Mouse (Mus musculus): ENCODE measurements around the gene Oxsr1. TPM values are rescaled to one million over a fixed set of nuclear protein-coding genes. Genes with fewer than 3 reads are reported as not detected.

Gene Oxsr1
- polyA plus RNA-seq, 1 experiment, result 13.5 TPM

DNA sequence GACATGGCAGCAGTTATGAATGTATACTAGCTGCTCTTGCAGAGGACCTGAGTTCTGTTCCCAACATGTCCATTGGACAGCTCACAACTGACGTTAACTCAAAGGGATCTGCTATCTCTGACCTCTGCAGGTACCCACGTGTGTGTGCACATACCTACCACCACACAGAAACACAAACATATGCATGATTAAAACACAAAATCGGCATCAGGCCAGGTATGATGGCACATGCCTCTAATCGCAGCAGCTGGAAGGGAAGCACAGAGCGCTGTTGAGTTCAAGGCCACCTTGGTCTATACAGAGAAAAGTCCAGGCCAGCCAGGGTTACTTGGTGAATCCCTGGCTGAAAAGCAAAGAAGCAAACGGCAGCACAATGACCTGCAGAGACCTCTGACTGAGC, 24.5 kb downstream of the Oxsr1 start:
- H3K4me3 ChIP-seq, result no peak overlapping the region
- TF ChIP-seq TCF12 (IDR thresholded peaks at IDR 0.05; ENCODE audit: insufficient read depth, poor library complexity, severe bottlenecking) (no peak), USF1 (IDR thresholded peaks at IDR 0.05; ENCODE audit: low read depth) (no peak), MYOD1 (IDR thresholded peaks at IDR 0.05; ENCODE audit: control insufficient read depth in 1 of 3, insufficient read length in 2 of 3, low read depth in 2 of 3) (no peak), POLR2AphosphoS2 (IDR thresholded peaks at IDR 0.05; ENCODE audit: insufficient read length, low read depth) (no peak), TCF3 (IDR thresholded peaks at IDR 0.05; ENCODE audit: insufficient read length, low read depth) (no peak), REST (IDR thresholded peaks at IDR 0.05; ENCODE audit: insufficient read depth, insufficient read length) (no peak), POLR2A (IDR thresholded peaks at IDR 0.05; ENCODE audit: insufficient read length, low read depth) (no peak), E2F4 (IDR thresholded peaks at IDR 0.05; ENCODE audit: insufficient read depth) (no peak), MYOG (IDR thresholded peaks at IDR 0.05; ENCODE audit: control insufficient read depth in 1 of 3, insufficient read depth in 1 of 3, insufficient read length in 2 of 3, low read depth in 2 of 3) (no peak), SRF (IDR thresholded peaks at IDR 0.05; ENCODE audit: control insufficient read depth, insufficient read length, low read depth) (no peak), CEBPB (IDR thresholded peaks at IDR 0.05; ENCODE audit: insufficient read depth, poor library complexity, severe bottlenecking) (no peak), MAX (IDR thresholded peaks at IDR 0.05; ENCODE audit: low read depth) (no peak)

DNA sequence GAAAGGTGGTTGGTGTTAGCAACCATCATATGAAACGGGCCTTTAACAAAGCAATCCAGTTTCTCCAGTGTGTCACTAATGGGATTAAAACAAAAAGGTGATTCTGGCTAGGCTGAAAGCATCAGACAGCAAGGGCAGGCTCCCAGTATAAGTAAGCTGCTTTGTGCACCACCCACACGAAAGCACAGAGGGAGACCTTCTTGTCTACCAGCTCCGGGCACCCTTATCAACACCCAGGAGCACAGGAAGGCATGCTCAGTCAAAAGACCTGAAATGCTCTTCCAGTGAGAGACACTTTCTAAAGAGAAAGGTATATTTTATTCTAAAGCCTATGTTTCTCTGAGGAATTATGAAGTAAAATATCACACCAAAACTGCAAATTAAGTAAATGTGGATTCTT, 31.4 kb downstream of the Oxsr1 start:
- TF ChIP-seq TCF12 (IDR thresholded peaks at IDR 0.05; ENCODE audit: insufficient read depth, poor library complexity, severe bottlenecking), result no peak
- TF ChIP-seq REST (IDR thresholded peaks at IDR 0.05; ENCODE audit: insufficient read depth, insufficient read length), result no peak
- TF ChIP-seq POLR2A (IDR thresholded peaks at IDR 0.05; ENCODE audit: insufficient read length, low read depth), result no peak
- TF ChIP-seq MAX (IDR thresholded peaks at IDR 0.05; ENCODE audit: low read depth), result no peak
- no peak for TF ChIP-seq MYOD1 (IDR thresholded peaks at IDR 0.05; ENCODE audit: control insufficient read depth in 1 of 3, insufficient read length in 2 of 3, low read depth in 2 of 3)
- TF ChIP-seq TCF3 (IDR thresholded peaks at IDR 0.05; ENCODE audit: insufficient read length, low read depth), result no peak
- TF ChIP-seq POLR2AphosphoS2 (IDR thresholded peaks at IDR 0.05; ENCODE audit: insufficient read length, low read depth), result no peak
- TF ChIP-seq CEBPB (IDR thresholded peaks at IDR 0.05; ENCODE audit: insufficient read depth, poor library complexity, severe bottlenecking), result no peak
- no peak for TF ChIP-seq E2F4 (IDR thresholded peaks at IDR 0.05; ENCODE audit: insufficient read depth)
- no peak for TF ChIP-seq USF1 (IDR thresholded peaks at IDR 0.05; ENCODE audit: low read depth)
- no peak for TF ChIP-seq SRF (IDR thresholded peaks at IDR 0.05; ENCODE audit: control insufficient read depth, insufficient read length, low read depth)
- no peak for TF ChIP-seq MYOG (IDR thresholded peaks at IDR 0.05; ENCODE audit: control insufficient read depth in 1 of 3, insufficient read depth in 1 of 3, insufficient read length in 2 of 3, low read depth in 2 of 3)
- Histone ChIP-seq H3K27me3 (ENCODE audit: control insufficient read depth, insufficient read depth, insufficient read length) (no peaks in the 10 kb centered on the region), H3K36me3 (ENCODE audit: control insufficient read depth, insufficient read depth) (peaks cover 12% of the 10 kb centered on the region), H3K4me2 (ENCODE audit: low read depth) (no peak overlapping the region), H3K79me2 (ENCODE audit: control insufficient read depth, insufficient read depth) (no peaks in the 10 kb centered on the region), H3ac (ENCODE audit: control insufficient read depth, insufficient read length) (no peak overlapping the region), H3K4me3 (no peak overlapping the region)

More for the DNA sequence above, 24.5 kb downstream of the Oxsr1 start:
- Histone ChIP-seq H3K4me2 (ENCODE audit: low read depth) (no peak overlapping the region), H3ac (ENCODE audit: control insufficient read depth, insufficient read length) (no peak overlapping the region), H3K27me3 (ENCODE audit: control insufficient read depth, insufficient read depth, insufficient read length) (no peaks in the 10 kb centered on the region), H3K79me2 (ENCODE audit: control insufficient read depth, insufficient read depth) (no peaks in the 10 kb centered on the region), H3K36me3 (ENCODE audit: control insufficient read depth, insufficient read depth) (peaks cover 4% of the 10 kb centered on the region)

DNA sequence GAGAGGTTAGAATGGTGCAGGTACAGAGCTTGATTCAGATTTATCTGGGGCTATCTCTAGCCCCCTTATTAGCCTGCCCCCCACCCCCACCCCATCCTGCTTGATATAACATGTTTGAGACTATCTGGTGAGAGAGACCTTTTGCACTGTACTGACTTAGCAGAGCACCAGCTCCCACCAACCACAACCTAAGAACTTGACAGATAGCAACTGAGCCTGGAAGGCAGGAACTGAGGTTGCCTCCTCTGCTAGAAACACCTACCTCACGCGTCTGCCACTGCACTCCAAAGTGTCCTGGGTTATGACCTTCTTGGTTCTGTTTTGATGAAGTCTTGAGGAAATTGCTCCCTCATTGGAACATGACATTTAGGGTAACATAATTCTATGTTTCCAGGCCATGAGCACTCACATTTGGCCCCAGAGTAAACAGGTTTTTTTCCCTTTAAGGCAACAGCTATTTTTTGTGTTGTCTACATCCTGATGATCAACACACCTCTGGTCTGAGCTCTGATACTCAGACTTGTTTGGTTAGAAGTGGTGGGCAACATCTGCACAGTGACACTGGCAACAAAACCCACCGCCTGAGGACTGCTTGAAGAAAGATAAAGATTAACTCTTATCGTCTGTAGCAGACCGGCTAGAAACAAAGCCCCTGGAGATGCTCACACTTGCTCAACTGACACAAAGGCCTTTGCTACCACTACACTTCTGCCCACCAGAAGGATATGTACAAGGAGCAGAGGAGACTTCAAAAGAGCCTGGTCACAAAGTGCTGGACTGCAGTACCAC, 41.1 kb downstream of the Oxsr1 start:
- Histone ChIP-seq H3K4me2 (ENCODE audit: low read depth) (no peak overlapping the region), H3K79me2 (ENCODE audit: control insufficient read depth, insufficient read depth) (no peaks in the 10 kb centered on the region), H3K27me3 (ENCODE audit: control insufficient read depth, insufficient read depth, insufficient read length) (no peaks in the 10 kb centered on the region), H3ac (ENCODE audit: control insufficient read depth, insufficient read length) (no peak overlapping the region), H3K4me3 (no peak overlapping the region), H3K36me3 (ENCODE audit: control insufficient read depth, insufficient read depth) (no peaks in the 10 kb centered on the region)
- TF ChIP-seq POLR2A (IDR thresholded peaks at IDR 0.05; ENCODE audit: insufficient read length, low read depth), result no peak
- TF ChIP-seq USF1 (IDR thresholded peaks at IDR 0.05; ENCODE audit: low read depth), result no peak
- no peak for TF ChIP-seq MYOD1 (IDR thresholded peaks at IDR 0.05; ENCODE audit: control insufficient read depth in 1 of 3, insufficient read length in 2 of 3, low read depth in 2 of 3)

DNA sequence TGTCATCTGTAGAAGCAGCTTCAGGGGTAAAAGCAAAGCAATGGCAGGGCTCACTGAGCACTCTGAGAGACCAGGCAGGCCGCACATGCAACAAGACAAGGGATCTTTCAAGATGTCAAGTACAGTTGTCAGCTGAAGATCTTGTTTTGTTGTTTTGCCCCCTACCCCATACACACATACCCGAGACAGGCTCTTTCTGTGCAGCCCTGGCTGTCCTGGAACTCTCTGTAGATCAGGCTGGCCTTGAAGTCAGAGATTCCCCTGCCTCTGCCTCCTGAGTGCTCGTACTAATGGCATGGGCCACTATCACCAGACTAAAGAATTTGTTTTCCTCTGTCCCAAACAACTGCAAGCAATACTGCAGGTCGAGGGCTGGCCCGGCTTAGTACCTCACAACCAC, 44.2 kb downstream of the Oxsr1 start:
- TF ChIP-seq SRF (IDR thresholded peaks at IDR 0.05; ENCODE audit: control insufficient read depth, insufficient read length, low read depth) (no peak), MYOD1 (IDR thresholded peaks at IDR 0.05; ENCODE audit: control insufficient read depth in 1 of 3, insufficient read length in 2 of 3, low read depth in 2 of 3) (no peak), CEBPB (IDR thresholded peaks at IDR 0.05; ENCODE audit: insufficient read depth, poor library complexity, severe bottlenecking) (no peak), MAX (IDR thresholded peaks at IDR 0.05; ENCODE audit: low read depth) (no peak), TCF3 (IDR thresholded peaks at IDR 0.05; ENCODE audit: insufficient read length, low read depth) (no peak), E2F4 (IDR thresholded peaks at IDR 0.05; ENCODE audit: insufficient read depth) (no peak), TCF12 (IDR thresholded peaks at IDR 0.05; ENCODE audit: insufficient read depth, poor library complexity, severe bottlenecking) (no peak), POLR2A (IDR thresholded peaks at IDR 0.05; ENCODE audit: insufficient read length, low read depth) (no peak), MYOG (IDR thresholded peaks at IDR 0.05; ENCODE audit: control insufficient read depth in 1 of 3, insufficient read depth in 1 of 3, insufficient read length in 2 of 3, low read depth in 2 of 3) (no peak), REST (IDR thresholded peaks at IDR 0.05; ENCODE audit: insufficient read depth, insufficient read length) (no peak), POLR2AphosphoS2 (IDR thresholded peaks at IDR 0.05; ENCODE audit: insufficient read length, low read depth) (no peak), USF1 (IDR thresholded peaks at IDR 0.05; ENCODE audit: low read depth) (no peak)
- no peaks in the 10 kb centered on the region for H3K27me3 ChIP-seq (ENCODE audit: control insufficient read depth, insufficient read depth, insufficient read length)
- H3K4me2 ChIP-seq (ENCODE audit: low read depth), result no peak overlapping the region
- no peak overlapping the region for H3K4me3 ChIP-seq
- H3K79me2 ChIP-seq (ENCODE audit: control insufficient read depth, insufficient read depth), result no peaks in the 10 kb centered on the region
- H3ac ChIP-seq (ENCODE audit: control insufficient read depth, insufficient read length), result no peak overlapping the region
- H3K36me3 ChIP-seq (ENCODE audit: control insufficient read depth, insufficient read depth), result no peaks in the 10 kb centered on the region

Measured in myocyte (in vitro differentiated cells).